Mouse (Mus musculus) MEL (cell line): ENCODE measurements around the gene Extl1. TPM values are rescaled to one million over a fixed set of nuclear protein-coding genes. Genes with fewer than 3 reads are reported as not detected.

Experiments used
- DNase-seq: peaks from one replicate; pipeline ENCODE4 v3.0.0; 2011; ENCODE audit warnings: low read depth, low spot score
- H3K27ac ChIP-seq: 2 replicates; pipeline ENCODE4 v1.5.1; 2012; ENCODE audit warnings: low read depth, mild to moderate bottlenecking, control low read depth, low read length, moderate library complexity; ENCODE audit not compliant: control insufficient read depth
- H3K27me3 ChIP-seq, 2 experiments: fragments of 150-350 bp in 1 of 2; sonication (generic) in 1 of 2; 2 replicates each; pipeline ENCODE4 v1.6.1; 2012; ENCODE audit warnings: low read length in 2 of 2, mild to moderate bottlenecking in 2 of 2, improper control_type of control experiment in 1 of 2, moderate library complexity in 1 of 2; ENCODE audit not compliant: insufficient read depth in 2 of 2, control insufficient read depth in 1 of 2
- H3K36me3 ChIP-seq, 2 experiments: 2 replicates each; pipeline ENCODE4 v1.6.1; 2012 to 2014; ENCODE audit warnings: low read length in 2 of 2, improper control_type of control experiment in 1 of 2, inconsistent platforms in 1 of 2, mild to moderate bottlenecking in 1 of 2; ENCODE audit not compliant: insufficient read depth in 2 of 2, control insufficient read depth in 1 of 2
- H3K4me1 ChIP-seq, 2 experiments: fragments of 150-350 bp in 1 of 2; sonication (generic) in 1 of 2; 2 replicates each; pipeline ENCODE4 v1.6.1; 2012; ENCODE audit warnings: low read length in 2 of 2, improper control_type of control experiment in 1 of 2, mild to moderate bottlenecking in 1 of 2; ENCODE audit not compliant: insufficient read depth in 2 of 2, control insufficient read depth in 1 of 2
- H3K4me3 ChIP-seq, 2 experiments: fragments of 150-350 bp in 1 of 2; sonication (generic) in 1 of 2; 2 replicates each; pipeline ENCODE4 v1.5.1; 2012; ENCODE audit warnings: low read depth in 2 of 2, low read length in 2 of 2, mild to moderate bottlenecking in 2 of 2, moderate library complexity in 2 of 2, control low read depth in 1 of 2, improper control_type of control experiment in 1 of 2; ENCODE audit not compliant: control insufficient read depth in 1 of 2, insufficient read depth in 1 of 2
- H3K79me2 ChIP-seq: 2 replicates; pipeline ENCODE4 v1.6.1; 2012; ENCODE audit warnings: mild to moderate bottlenecking, low read length, moderate library complexity; ENCODE audit not compliant: control insufficient read depth, poor library complexity, insufficient read depth
- H3K9ac ChIP-seq: 2 replicates; pipeline ENCODE4 v1.6.1; 2012; ENCODE audit warnings: low read depth, mild to moderate bottlenecking, control low read depth, low read length, moderate library complexity; ENCODE audit not compliant: control insufficient read depth, poor library complexity, severe bottlenecking
- H3K9me3 ChIP-seq: fragments of 150-350 bp; sonication (generic); replicated peaks from 2 replicates; pipeline ENCODE4 v1.6.1; 2012; ENCODE audit warnings: mild to moderate bottlenecking, low read length, improper control_type of control experiment, moderate library complexity; ENCODE audit not compliant: insufficient read depth
- BHLHE40 ChIP-seq: IDR thresholded peaks from 2 replicates; pipeline ENCODE4 v1.6.1; 2012; ENCODE audit warnings: low read depth, mild to moderate bottlenecking, inconsistent platforms, low read length, improper control_type of control experiment, borderline replicate concordance
- CHD1 ChIP-seq: IDR thresholded peaks from 2 replicates; pipeline ENCODE4 v1.6.1; 2012; ENCODE audit warnings: low read depth, mild to moderate bottlenecking, inconsistent platforms, low read length, improper control_type of control experiment
- CHD2 ChIP-seq: IDR thresholded peaks from 2 replicates; pipeline ENCODE4 v1.6.1; 2011; ENCODE audit warnings: low read length, improper control_type of control experiment
- CTCF ChIP-seq, 3 experiments: IDR thresholded peaks in 2 of 3; conservative IDR thresholded peaks in 1 of 3; 2 replicates each; pipeline ENCODE4 v1.5.1; 2011 to 2012; ENCODE audit warnings: low read length in 3 of 3, low read depth in 2 of 3, mild to moderate bottlenecking in 2 of 3, improper control_type of control experiment in 1 of 3, inconsistent platforms in 1 of 3, mixed read lengths in 1 of 3, moderate library complexity in 1 of 3; ENCODE audit not compliant: control insufficient read depth in 1 of 3, insufficient read depth in 1 of 3, poor library complexity in 1 of 3, severe bottlenecking in 1 of 3
- E2F4 ChIP-seq: IDR thresholded peaks from 2 replicates; pipeline ENCODE4 v1.6.1; 2011; ENCODE audit warnings: low read depth, low read length, improper control_type of control experiment, borderline replicate concordance
- ELF1 ChIP-seq: IDR thresholded peaks from 2 replicates; pipeline ENCODE4 v1.6.1; 2014; ENCODE audit warnings: low read depth, mild to moderate bottlenecking, inconsistent platforms, low read length, improper control_type of control experiment, moderate library complexity
- GABPA ChIP-seq: IDR thresholded peaks from 2 replicates; pipeline ENCODE4 v1.6.1; 2012; ENCODE audit warnings: low read depth, mild to moderate bottlenecking, inconsistent platforms, low read length, improper control_type of control experiment, moderate library complexity
- GATA1 ChIP-seq: IDR thresholded peaks from 2 replicates; pipeline ENCODE4 v1.6.1; 2011; ENCODE audit warnings: low read depth, low read length, improper control_type of control experiment
- HCFC1 ChIP-seq: IDR thresholded peaks from 2 replicates; pipeline ENCODE4 v1.6.1; 2012; ENCODE audit warnings: low read depth, mild to moderate bottlenecking, inconsistent platforms, low read length, improper control_type of control experiment, moderate library complexity
- JUND ChIP-seq: IDR thresholded peaks from 2 replicates; pipeline ENCODE4 v1.6.1; 2011; ENCODE audit warnings: low read depth, mild to moderate bottlenecking, improper control_type of control experiment, low read length
- KAT2A ChIP-seq: conservative IDR thresholded peaks from 2 replicates; pipeline ENCODE4 v1.6.1; 2012; ENCODE audit warnings: low read depth, low read length, improper control_type of control experiment, inconsistent platforms
- MAFK ChIP-seq: IDR thresholded peaks from 2 replicates; pipeline ENCODE4 v1.6.1; 2011; ENCODE audit warnings: low read depth, mild to moderate bottlenecking, low read length, improper control_type of control experiment, borderline replicate concordance
- MAX ChIP-seq: IDR thresholded peaks from 2 replicates; pipeline ENCODE4 v1.6.1; 2011; ENCODE audit warnings: low read length, improper control_type of control experiment
- MAZ ChIP-seq: IDR thresholded peaks from 2 replicates; pipeline ENCODE4 v1.6.1; 2012; ENCODE audit warnings: low read depth, mild to moderate bottlenecking, inconsistent platforms, low read length, improper control_type of control experiment
- MYB ChIP-seq: IDR thresholded peaks from 2 replicates; pipeline ENCODE4 v1.6.1; 2011; ENCODE audit warnings: mild to moderate bottlenecking, low read depth, low read length, improper control_type of control experiment
- MYC ChIP-seq: IDR thresholded peaks from 2 replicates; pipeline ENCODE4 v1.6.1; 2011; ENCODE audit warnings: low read depth, mild to moderate bottlenecking, low read length, improper control_type of control experiment, moderate library complexity
- NRF1 ChIP-seq: IDR thresholded peaks from 2 replicates; pipeline ENCODE4 v1.6.1; 2014; ENCODE audit warnings: low read depth, mild to moderate bottlenecking, inconsistent platforms, low read length, improper control_type of control experiment, moderate library complexity; ENCODE audit not compliant: poor library complexity, insufficient read depth, severe bottlenecking
- POLR2A ChIP-seq, 2 experiments: IDR thresholded peaks; 2 replicates each; pipeline ENCODE4 v1.6.1; 2011 to 2012; ENCODE audit warnings: low read length in 2 of 2, mild to moderate bottlenecking in 2 of 2, control low read depth in 1 of 2, improper control_type of control experiment in 1 of 2, low read depth in 1 of 2, moderate library complexity in 1 of 2; ENCODE audit not compliant: control insufficient read depth in 1 of 2, insufficient read depth in 1 of 2, poor library complexity in 1 of 2
- POLR2AphosphoS2 ChIP-seq: IDR thresholded peaks from 2 replicates; pipeline ENCODE4 v1.6.1; 2011; ENCODE audit warnings: low read length, improper control_type of control experiment
- POLR2AphosphoS5 ChIP-seq: IDR thresholded peaks from 2 replicates; pipeline ENCODE4 v1.6.1; 2012; ENCODE audit warnings: low read depth, borderline replicate concordance, mild to moderate bottlenecking, inconsistent platforms, low read length, moderate library complexity, mixed read lengths
- RAD21 ChIP-seq: IDR thresholded peaks from 2 replicates; pipeline ENCODE4 v1.6.1; 2011; ENCODE audit warnings: mild to moderate bottlenecking, low read depth, low read length, improper control_type of control experiment
- SIN3A ChIP-seq: IDR thresholded peaks from 2 replicates; pipeline ENCODE4 v1.6.1; 2012; ENCODE audit warnings: low read length, improper control_type of control experiment, inconsistent platforms
- TBP ChIP-seq: IDR thresholded peaks from 2 replicates; pipeline ENCODE4 v1.8.0; 2011; ENCODE audit warnings: low read depth, low read length, improper control_type of control experiment
- TCF12 ChIP-seq: IDR thresholded peaks from 2 replicates; pipeline ENCODE4 v1.6.1; 2014; ENCODE audit warnings: low read depth, mild to moderate bottlenecking, inconsistent platforms, low read length, improper control_type of control experiment, moderate library complexity
- UBTF ChIP-seq: IDR thresholded peaks from 2 replicates; pipeline ENCODE4 v1.6.1; 2012; ENCODE audit warnings: low read depth, mild to moderate bottlenecking, inconsistent platforms, low read length, improper control_type of control experiment, moderate library complexity, borderline replicate concordance; ENCODE audit not compliant: insufficient read depth
- USF2 ChIP-seq, 2 experiments: IDR thresholded peaks; 2 replicates each; pipeline ENCODE4 v1.6.1; 2011 to 2012; ENCODE audit warnings: improper control_type of control experiment in 2 of 2, low read length in 2 of 2, borderline replicate concordance in 1 of 2, inconsistent platforms in 1 of 2, low read depth in 1 of 2, mild to moderate bottlenecking in 1 of 2; ENCODE audit not compliant: insufficient read depth in 1 of 2
- ZC3H11A ChIP-seq: IDR thresholded peaks from 2 replicates; pipeline ENCODE4 v1.6.1; 2012; ENCODE audit warnings: low read depth, mild to moderate bottlenecking, inconsistent platforms, low read length, improper control_type of control experiment
- ZNF384 ChIP-seq: IDR thresholded peaks from 2 replicates; pipeline ENCODE4 v1.6.1; 2012; ENCODE audit warnings: low read depth, mild to moderate bottlenecking, inconsistent platforms, low read length, improper control_type of control experiment
- polyA plus RNA-seq, 2 experiments: library from polyadenylated mRNA; stranded (reverse) in 1 of 2; unstranded in 1 of 2; fragments of >175 nt in 1 of 2; fragments of >200 nt in 1 of 2; gene quantifications; 2 replicates each; pipeline versions ENCODE4 v1.2.1 to v1.2.4; 2012; ENCODE audit warnings: low replicate concordance in 2 of 2, low read depth in 1 of 2; ENCODE audit not compliant: insufficient read length in 2 of 2, insufficient read depth in 1 of 2, missing spikeins in 1 of 2
- total RNA-seq: library from RNA; depleted of rRNA; stranded (reverse); fragments of 300-350 nt; gene quantifications from 2 replicates; pipeline ENCODE4 v1.2.3, GENCODE M21; 2012

The Extl1 gene
- total and polyA plus RNA-seq, 3 experiments, result 0.04 to 0.33 TPM; not detected in 1

DNA sequence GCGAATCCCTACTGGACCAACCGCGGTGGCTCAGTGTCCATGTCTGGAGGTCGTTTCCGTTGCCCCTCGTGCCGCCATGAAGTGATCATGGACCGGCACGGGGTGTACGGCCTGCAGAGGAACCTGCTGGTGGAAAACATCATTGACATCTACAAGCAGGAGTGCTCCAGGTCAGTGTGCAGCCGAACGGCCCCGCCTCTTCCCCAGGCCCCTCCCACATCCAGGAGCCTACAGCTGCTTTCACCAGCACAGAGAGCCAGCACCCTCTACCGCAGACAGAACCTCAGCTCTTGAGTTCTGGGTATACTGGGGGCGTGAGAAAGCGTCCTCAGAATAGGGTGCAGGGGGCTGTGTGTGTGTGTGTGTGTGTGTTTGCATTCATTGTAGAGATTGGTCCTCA is 67.3 kb downstream of the Extl1 start:
- no peak for DNase-seq

DNA sequence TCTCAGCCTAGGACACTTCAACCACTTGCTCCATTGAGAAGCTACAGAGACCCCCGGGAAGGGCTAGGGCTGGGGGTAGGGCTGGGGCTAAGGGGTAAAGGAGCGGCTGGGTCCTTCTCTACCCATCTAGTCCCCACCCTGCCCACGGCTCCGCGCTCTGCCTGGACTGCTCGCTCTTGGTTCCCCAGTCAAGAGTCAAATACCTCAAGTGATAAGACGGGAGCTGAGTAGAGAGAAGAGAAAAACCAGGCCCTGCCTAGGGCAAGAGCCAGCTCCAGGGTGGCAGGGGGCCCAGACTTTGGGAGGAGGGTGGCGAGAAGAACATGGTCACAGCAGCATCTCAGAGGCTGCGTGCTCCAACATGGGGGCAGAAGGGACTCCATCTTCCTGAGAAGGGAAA is 68.2 kb downstream of the Extl1 start:
- Histone ChIP-seq H3K36me3 (no peaks in the 10 kb centered on the region), H3K9ac (no peak overlapping the region), H3K9me3 (no peaks in the 10 kb centered on the region), H3K79me2 (no peaks in the 10 kb centered on the region), H3K27me3 (peaks cover 0 to 7% of the 10 kb centered on the region in 2 experiments; a peak in 3 of 4 replicates), H3K27ac (no peak overlapping the region), H3K4me3 (no peak overlapping the region), H3K4me1 (no peaks in the 10 kb centered on the region)
- TF ChIP-seq HCFC1 (no peak), RAD21 (no peak), BHLHE40 (no peak), MAFK (no peak), ZC3H11A (no peak), MYC (no peak), MYB (no peak), TBP (no peak), NRF1 (no peak), ZNF384 (no peak), POLR2A (IDR thresholded peaks at IDR 0.05; ENCODE audit: control insufficient read depth in 1 of 2, insufficient read depth in 1 of 2, low read depth in 1 of 2, low read length in 2 of 2, poor library complexity in 1 of 2) (no peak), POLR2AphosphoS5 (no peak), E2F4 (no peak), POLR2AphosphoS2 (no peak), GATA1 (no peak), ELF1 (no peak), JUND (no peak)
- no peak for DNase-seq

More for the DNA sequence above, 67.3 kb downstream of the Extl1 start:
- Histone ChIP-seq H3K4me1 (no peaks in the 10 kb centered on the region), H3K9ac (no peak overlapping the region), H3K9me3 (no peaks in the 10 kb centered on the region), H3K27ac (no peak overlapping the region), H3K79me2 (no peaks in the 10 kb centered on the region), H3K4me3 (no peak overlapping the region), H3K27me3 (peaks cover 0 to 7% of the 10 kb centered on the region in 2 experiments; a peak in 3 of 4 replicates), H3K36me3 (no peaks in the 10 kb centered on the region)
- TF ChIP-seq MYB (no peak), CHD2 (no peak), SIN3A (no peak), CHD1 (no peak), GABPA (no peak), BHLHE40 (no peak), UBTF (no peak), MAZ (no peak), KAT2A (no peak), JUND (no peak), ZNF384 (no peak), CTCF (IDR thresholded peaks at IDR 0.05 in 2 of 3, conservative IDR thresholded peaks at IDR 0.05 in 1 of 3; ENCODE audit: control insufficient read depth in 1 of 3, insufficient read depth in 1 of 3, low read depth in 2 of 3, low read length in 3 of 3, poor library complexity in 1 of 3, severe bottlenecking in 1 of 3) (no peak), ZC3H11A (no peak), USF2 (IDR thresholded peaks at IDR 0.05; ENCODE audit: borderline replicate concordance in 1 of 2, insufficient read depth in 1 of 2, low read depth in 1 of 2, low read length in 2 of 2) (no peak), TCF12 (no peak), TBP (no peak), MAX (no peak)
